Mouse (Mus musculus) intestine, postnatal 0 days (tissue): ENCODE results near the gene Gm17087. TPM values are rescaled to one million over a fixed set of nuclear protein-coding genes. Genes with fewer than 3 reads are reported as not detected.

Experiments used
- ATAC-seq: fragments of 200-750 bp; cut with Nextera tagmentation; 2 replicates; pipeline ENCODE4 v1.8.0; 2017; ENCODE audit warnings: mild to moderate bottlenecking, moderate TSS enrichment, moderate library complexity
- H3K27ac ChIP-seq: fragments of 300-500 bp; sonication (generic); 2 replicates; pipeline ENCODE4 v1.5.1; 2014; ENCODE audit warnings: mild to moderate bottlenecking, low read depth, low read length, moderate library complexity
- H3K27me3 ChIP-seq: fragments of 300-500 bp; sonication (generic); replicated peaks from 2 replicates; pipeline ENCODE4 v1.6.1; 2014; ENCODE audit warnings: low read length, mixed read lengths; ENCODE audit not compliant: control insufficient read depth, insufficient read depth
- H3K36me3 ChIP-seq: fragments of 300-500 bp; sonication (generic); 2 replicates; pipeline ENCODE4 v1.6.1; 2014; ENCODE audit warnings: mild to moderate bottlenecking, moderate library complexity; ENCODE audit not compliant: control insufficient read depth, insufficient read depth
- H3K4me1 ChIP-seq: fragments of 300-500 bp; sonication (generic); replicated peaks from 2 replicates; pipeline ENCODE4 v1.6.1; 2014; ENCODE audit warnings: antibody characterized with exemption, low read length, mixed read lengths; ENCODE audit not compliant: control insufficient read depth, insufficient read depth
- H3K4me2 ChIP-seq: fragments of 300-500 bp; sonication (generic); replicated peaks from 2 replicates; pipeline ENCODE4 v1.6.1; 2014; ENCODE audit warnings: low read depth, mild to moderate bottlenecking, moderate library complexity
- H3K4me3 ChIP-seq: fragments of 300-500 bp; sonication (generic); 2 replicates; pipeline ENCODE4 v1.5.1; 2014; ENCODE audit warnings: low read depth, low read length
- H3K9ac ChIP-seq: fragments of 300-500 bp; sonication (generic); 2 replicates; pipeline ENCODE4 v1.6.1; 2014; ENCODE audit warnings: mild to moderate bottlenecking, low read depth, low read length
- H3K9me3 ChIP-seq: fragments of 300-500 bp; sonication (generic); 2 replicates; pipeline ENCODE4 v1.6.1; 2016; ENCODE audit warnings: mixed run types; ENCODE audit not compliant: control insufficient read depth
- CTCF ChIP-seq: sonication (generic); IDR thresholded peaks from 2 replicates; pipeline ENCODE4 v1.5.1; 2016; ENCODE audit warnings: low read depth, mild to moderate bottlenecking, control low read depth, antibody characterized with exemption, moderate library complexity
- WGBS: fragments of 180-500 bp; shearing (Covaris S2); extraction: QIAGEN DNeasy Blood & Tissue Kit; methylation state at CpG from one replicate; pipeline ENCODE4 v1.1.7; 2014; 5-methylcytosine and 5-hydroxymethylcytosine counted together
- polyA plus RNA-seq: library from polyadenylated mRNA; unstranded; fragments of >200 nt; fragmentation: Nextera tagmentation; extraction: Ambion mirVana; gene quantifications from 2 replicates; pipeline ENCODE4 v1.2.1, GENCODE M21; 2015

The Gm17087 gene
- polyA plus RNA-seq, 1 experiment from 2014 or later = not detected

- Histone ChIP-seq H3K9me3 (no peaks in the 10 kb centered on the region), H3K4me3 (no peak overlapping the region), H3K36me3 (no peaks in the 10 kb centered on the region), H3K27ac (no peak overlapping the region), H3K27me3 (0 out of 2 replicates have a peak, but pooled peaks cover 3% of the 10 kb centered on the region), H3K9ac (no peak overlapping the region), H3K4me1 (no peaks in the 10 kb centered on the region), H3K4me2 (no peak overlapping the region)
- TF ChIP-seq CTCF = peak; percentile 92
- 10% methylated on average over 7 of the region's 7 CpGs for WGBS
- ATAC-seq = no peak
Observed at GRCm38 (mm10) chr17:8597790-8598189, 31.0 kb upstream of the Gm17087 start.

GRCm38 (mm10) chr17:8592427-8593277 lies 25.9 kb upstream of the Gm17087 start:
- ATAC-seq = no peak; the same call in 1 of the 2 replicates

GRCm38 (mm10) chr17:8581579-8581978 lies 14.8 kb upstream of the Gm17087 start:
- ATAC-seq = no peak
- Histone ChIP-seq H3K27me3 (0 out of 2 replicates have a peak, but pooled peaks cover 3% of the 10 kb centered on the region), H3K9ac (no peak overlapping the region), H3K4me3 (no peak overlapping the region), H3K4me1 (no peaks in the 10 kb centered on the region), H3K4me2 (no peak overlapping the region), H3K27ac (no peak overlapping the region), H3K36me3 (no peaks in the 10 kb centered on the region), H3K9me3 (no peaks in the 10 kb centered on the region)
- no peak for TF ChIP-seq CTCF
- WGBS = 77% methylated on average over 8 of the region's 8 CpGs

More at GRCm38 (mm10) chr17:8592427-8593277, 25.9 kb upstream of the Gm17087 start:
- no peaks in the 10 kb centered on the region for H3K9me3 ChIP-seq
- H3K4me1 ChIP-seq = no peaks in the 10 kb centered on the region
- peak; percentile 91 for TF ChIP-seq CTCF
- 0 out of 2 replicates have a peak, but pooled peaks cover 3% of the 10 kb centered on the region for H3K27me3 ChIP-seq
- H3K4me2 ChIP-seq = peak overlapping the region; percentile 40; the same call in 1 of the 2 replicates
- no peak overlapping the region for H3K4me3 ChIP-seq
- WGBS = 11% methylated on average over 22 of the region's 22 CpGs
- no peaks in the 10 kb centered on the region for H3K36me3 ChIP-seq
- no peak overlapping the region for H3K9ac ChIP-seq
- H3K27ac ChIP-seq = no peak overlapping the region

GRCm38 (mm10) chr17:8580360-8580759 lies 13.6 kb upstream of the Gm17087 start:
- Histone ChIP-seq H3K36me3 (no peaks in the 10 kb centered on the region), H3K4me3 (no peak overlapping the region), H3K9ac (no peak overlapping the region), H3K27ac (no peak overlapping the region), H3K9me3 (no peaks in the 10 kb centered on the region), H3K27me3 (0 out of 2 replicates have a peak, but pooled peaks cover 3% of the 10 kb centered on the region), H3K4me2 (no peak overlapping the region), H3K4me1 (no peaks in the 10 kb centered on the region)
- 64% methylated on average over 3 of the region's 3 CpGs for WGBS
- TF ChIP-seq CTCF = peak; percentile 60
- no peak for ATAC-seq

- Histone ChIP-seq H3K36me3 (no peaks in the 10 kb centered on the region), H3K9ac (no peak overlapping the region), H3K27ac (no peak overlapping the region; the same call in 1 of the 2 replicates), H3K27me3 (0 out of 2 replicates have a peak, but pooled peaks cover 3% of the 10 kb centered on the region), H3K4me3 (no peak overlapping the region), H3K9me3 (no peaks in the 10 kb centered on the region), H3K4me2 (no peak overlapping the region), H3K4me1 (no peaks in the 10 kb centered on the region)
- TF ChIP-seq CTCF = no peak
- peak; percentile 64 for ATAC-seq
- 52% methylated on average over 8 of the region's 8 CpGs for WGBS
Observed at GRCm38 (mm10) chr17:8573542-8574260, 7.0 kb upstream of the Gm17087 start.

GRCm38 (mm10) chr17:8562886-8563280 lies 3.9 kb downstream of the Gm17087 start:
- no peaks in the 10 kb centered on the region for H3K4me1 ChIP-seq
- H3K4me3 ChIP-seq = no peak overlapping the region
- H3K4me2 ChIP-seq = no peak overlapping the region
- TF ChIP-seq CTCF = no peak
- H3K27ac ChIP-seq = no peak overlapping the region
- WGBS = 76% methylated on average over 1 of the region's 1 CpGs
- H3K9ac ChIP-seq = no peak overlapping the region
- no peaks in the 10 kb centered on the region for H3K36me3 ChIP-seq
- no peak for ATAC-seq
- no peaks in the 10 kb centered on the region for H3K9me3 ChIP-seq
- H3K27me3 ChIP-seq = no peaks in the 10 kb centered on the region
